Mouse (Mus musculus) MEL (cell line): Measurements from ENCODE around the gene Cnot8. TPM values are rescaled to one million over a fixed set of nuclear protein-coding genes. Genes with fewer than 3 reads are reported as not detected.

ENCODE experiments used
- DNase-seq: peaks from one replicate; pipeline ENCODE4 v3.0.0; 2011; ENCODE audit warnings: low read depth, low spot score
- H3K27ac ChIP-seq: 2 replicates; pipeline ENCODE4 v1.5.1; 2012; ENCODE audit warnings: low read depth, mild to moderate bottlenecking, control low read depth, low read length, moderate library complexity; ENCODE audit not compliant: control insufficient read depth
- H3K27me3 ChIP-seq, 2 experiments: fragments of 150-350 bp in 1 of 2; sonication (generic) in 1 of 2; 2 replicates each; pipeline ENCODE4 v1.6.1; 2012; ENCODE audit warnings: low read length in 2 of 2, mild to moderate bottlenecking in 2 of 2, improper control_type of control experiment in 1 of 2, moderate library complexity in 1 of 2; ENCODE audit not compliant: insufficient read depth in 2 of 2, control insufficient read depth in 1 of 2
- H3K36me3 ChIP-seq, 2 experiments: 2 replicates each; pipeline ENCODE4 v1.6.1; 2012 to 2014; ENCODE audit warnings: low read length in 2 of 2, improper control_type of control experiment in 1 of 2, inconsistent platforms in 1 of 2, mild to moderate bottlenecking in 1 of 2; ENCODE audit not compliant: insufficient read depth in 2 of 2, control insufficient read depth in 1 of 2
- H3K4me1 ChIP-seq, 2 experiments: fragments of 150-350 bp in 1 of 2; sonication (generic) in 1 of 2; 2 replicates each; pipeline ENCODE4 v1.6.1; 2012; ENCODE audit warnings: low read length in 2 of 2, improper control_type of control experiment in 1 of 2, mild to moderate bottlenecking in 1 of 2; ENCODE audit not compliant: insufficient read depth in 2 of 2, control insufficient read depth in 1 of 2
- H3K4me3 ChIP-seq, 2 experiments: fragments of 150-350 bp in 1 of 2; sonication (generic) in 1 of 2; 2 replicates each; pipeline ENCODE4 v1.5.1; 2012; ENCODE audit warnings: low read depth in 2 of 2, low read length in 2 of 2, mild to moderate bottlenecking in 2 of 2, moderate library complexity in 2 of 2, control low read depth in 1 of 2, improper control_type of control experiment in 1 of 2; ENCODE audit not compliant: control insufficient read depth in 1 of 2, insufficient read depth in 1 of 2
- H3K79me2 ChIP-seq: 2 replicates; pipeline ENCODE4 v1.6.1; 2012; ENCODE audit warnings: mild to moderate bottlenecking, low read length, moderate library complexity; ENCODE audit not compliant: control insufficient read depth, poor library complexity, insufficient read depth
- H3K9ac ChIP-seq: 2 replicates; pipeline ENCODE4 v1.6.1; 2012; ENCODE audit warnings: low read depth, mild to moderate bottlenecking, control low read depth, low read length, moderate library complexity; ENCODE audit not compliant: control insufficient read depth, poor library complexity, severe bottlenecking
- H3K9me3 ChIP-seq: fragments of 150-350 bp; sonication (generic); replicated peaks from 2 replicates; pipeline ENCODE4 v1.6.1; 2012; ENCODE audit warnings: mild to moderate bottlenecking, low read length, improper control_type of control experiment, moderate library complexity; ENCODE audit not compliant: insufficient read depth
- GABPA ChIP-seq: IDR thresholded peaks from 2 replicates; pipeline ENCODE4 v1.6.1; 2012; ENCODE audit warnings: low read depth, mild to moderate bottlenecking, inconsistent platforms, low read length, improper control_type of control experiment, moderate library complexity
- HCFC1 ChIP-seq: IDR thresholded peaks from 2 replicates; pipeline ENCODE4 v1.6.1; 2012; ENCODE audit warnings: low read depth, mild to moderate bottlenecking, inconsistent platforms, low read length, improper control_type of control experiment, moderate library complexity
- JUND ChIP-seq: IDR thresholded peaks from 2 replicates; pipeline ENCODE4 v1.6.1; 2011; ENCODE audit warnings: low read depth, mild to moderate bottlenecking, improper control_type of control experiment, low read length
- MAZ ChIP-seq: IDR thresholded peaks from 2 replicates; pipeline ENCODE4 v1.6.1; 2012; ENCODE audit warnings: low read depth, mild to moderate bottlenecking, inconsistent platforms, low read length, improper control_type of control experiment
- MEF2A ChIP-seq: IDR thresholded peaks from 2 replicates; pipeline ENCODE4 v1.6.1; 2014; ENCODE audit warnings: low read depth, mild to moderate bottlenecking, inconsistent platforms, low read length, improper control_type of control experiment; ENCODE audit not compliant: poor library complexity, insufficient replicate concordance, severe bottlenecking; ENCODE audit errors: extremely low read depth
- MXI1 ChIP-seq: IDR thresholded peaks from 2 replicates; pipeline ENCODE4 v1.6.1; 2011; ENCODE audit warnings: mild to moderate bottlenecking, low read depth, low read length, improper control_type of control experiment
- MYB ChIP-seq: IDR thresholded peaks from 2 replicates; pipeline ENCODE4 v1.6.1; 2011; ENCODE audit warnings: mild to moderate bottlenecking, low read depth, low read length, improper control_type of control experiment
- MYC ChIP-seq: IDR thresholded peaks from 2 replicates; pipeline ENCODE4 v1.6.1; 2011; ENCODE audit warnings: low read depth, mild to moderate bottlenecking, low read length, improper control_type of control experiment, moderate library complexity
- NELFE ChIP-seq: IDR thresholded peaks from 2 replicates; pipeline ENCODE4 v1.6.1; 2011; ENCODE audit warnings: low read depth, low read length, improper control_type of control experiment
- NRF1 ChIP-seq: IDR thresholded peaks from 2 replicates; pipeline ENCODE4 v1.6.1; 2014; ENCODE audit warnings: low read depth, mild to moderate bottlenecking, inconsistent platforms, low read length, improper control_type of control experiment, moderate library complexity; ENCODE audit not compliant: poor library complexity, insufficient read depth, severe bottlenecking
- POLR2A ChIP-seq, 2 experiments: IDR thresholded peaks; 2 replicates each; pipeline ENCODE4 v1.6.1; 2011 to 2012; ENCODE audit warnings: low read length in 2 of 2, mild to moderate bottlenecking in 2 of 2, control low read depth in 1 of 2, improper control_type of control experiment in 1 of 2, low read depth in 1 of 2, moderate library complexity in 1 of 2; ENCODE audit not compliant: control insufficient read depth in 1 of 2, insufficient read depth in 1 of 2, poor library complexity in 1 of 2
- POLR2AphosphoS2 ChIP-seq: IDR thresholded peaks from 2 replicates; pipeline ENCODE4 v1.6.1; 2011; ENCODE audit warnings: low read length, improper control_type of control experiment
- RCOR1 ChIP-seq: IDR thresholded peaks from 2 replicates; pipeline ENCODE4 v1.6.1; 2012; ENCODE audit warnings: low read depth, mild to moderate bottlenecking, inconsistent platforms, low read length, improper control_type of control experiment
- UBTF ChIP-seq: IDR thresholded peaks from 2 replicates; pipeline ENCODE4 v1.6.1; 2012; ENCODE audit warnings: low read depth, mild to moderate bottlenecking, inconsistent platforms, low read length, improper control_type of control experiment, moderate library complexity, borderline replicate concordance; ENCODE audit not compliant: insufficient read depth
- USF1 ChIP-seq: IDR thresholded peaks from 2 replicates; pipeline ENCODE4 v1.6.1; 2014; ENCODE audit warnings: low read depth, mild to moderate bottlenecking, inconsistent platforms, low read length, improper control_type of control experiment, moderate library complexity
- ZC3H11A ChIP-seq: IDR thresholded peaks from 2 replicates; pipeline ENCODE4 v1.6.1; 2012; ENCODE audit warnings: low read depth, mild to moderate bottlenecking, inconsistent platforms, low read length, improper control_type of control experiment
- ZMIZ1 ChIP-seq: IDR thresholded peaks from 2 replicates; pipeline ENCODE4 v1.6.1; 2012; ENCODE audit warnings: low read depth, mild to moderate bottlenecking, inconsistent platforms, low read length, improper control_type of control experiment, moderate library complexity
- ZNF384 ChIP-seq: IDR thresholded peaks from 2 replicates; pipeline ENCODE4 v1.6.1; 2012; ENCODE audit warnings: low read depth, mild to moderate bottlenecking, inconsistent platforms, low read length, improper control_type of control experiment
- polyA plus RNA-seq, 2 experiments: library from polyadenylated mRNA; stranded (reverse) in 1 of 2; unstranded in 1 of 2; fragments of >175 nt in 1 of 2; fragments of >200 nt in 1 of 2; gene quantifications; 2 replicates each; pipeline versions ENCODE4 v1.2.1 to v1.2.4; 2012; ENCODE audit warnings: low replicate concordance in 2 of 2, low read depth in 1 of 2; ENCODE audit not compliant: insufficient read length in 2 of 2, insufficient read depth in 1 of 2, missing spikeins in 1 of 2
- total RNA-seq: library from RNA; depleted of rRNA; stranded (reverse); fragments of 300-350 nt; gene quantifications from 2 replicates; pipeline ENCODE4 v1.2.3, GENCODE M21; 2012

Gene Cnot8
- total and polyA plus RNA-seq, 3 experiments = 52.9 to 70.3 TPM; not detected in 1

GRCm38 (mm10) chr11:58138821-58139220 is 34.9 kb downstream of the Cnot8 start:
- no peak overlapping the region for H3K9ac ChIP-seq
- H3K79me2 ChIP-seq = no peaks in the 10 kb centered on the region
- DNase-seq = no peak
- H3K9me3 ChIP-seq = no peaks in the 10 kb centered on the region
- H3K4me3 ChIP-seq = no peak overlapping the region
- H3K4me1 ChIP-seq = no peaks in the 10 kb centered on the region
- TF ChIP-seq MYC (no peak), POLR2A (IDR thresholded peaks at IDR 0.05; ENCODE audit: control insufficient read depth in 1 of 2, insufficient read depth in 1 of 2, low read depth in 1 of 2, low read length in 2 of 2, poor library complexity in 1 of 2) (no peak), NELFE (no peak), ZNF384 (no peak)
- TF ChIP-seq, all 39 proteins: peak for 0
- H3K27me3 ChIP-seq = no peaks in the 10 kb centered on the region
- no peak overlapping the region for H3K27ac ChIP-seq
- H3K36me3 ChIP-seq = peaks cover 0 to 26% of the 10 kb centered on the region in 2 experiments; a peak in 2 of 4 replicates

- peaks cover 0 to 25% of the 10 kb centered on the region in 2 experiments; a peak in 2 of 4 replicates for H3K36me3 ChIP-seq
- H3K79me2 ChIP-seq = no peaks in the 10 kb centered on the region
- H3K4me1 ChIP-seq = no peaks in the 10 kb centered on the region
- H3K9me3 ChIP-seq = no peaks in the 10 kb centered on the region
- H3K27me3 ChIP-seq = no peaks in the 10 kb centered on the region
- H3K9ac ChIP-seq = no peak overlapping the region
- H3K4me3 ChIP-seq = no peak overlapping the region
- no peak overlapping the region for H3K27ac ChIP-seq
- no peak for DNase-seq
- TF ChIP-seq HCFC1 (no peak), JUND (no peak), MYC (no peak), MXI1 (no peak), USF1 (no peak), ZMIZ1 (no peak), RCOR1 (no peak), UBTF (no peak), NRF1 (no peak), MEF2A (no peak)
- TF ChIP-seq, all 39 proteins: peak for 0
These were observed 35.5 kb downstream of the Cnot8 start for GRCm38 (mm10) chr11:58139466-58139865.

- peaks cover 0 to 18% of the 10 kb centered on the region in 2 experiments; a peak in 2 of 4 replicates for H3K36me3 ChIP-seq
- H3K4me1 ChIP-seq = no peaks in the 10 kb centered on the region
- TF ChIP-seq POLR2AphosphoS2 (no peak), MYB (no peak), NRF1 (no peak), MAZ (no peak), GABPA (no peak), ZMIZ1 (no peak), ZC3H11A (no peak)
- no peaks in the 10 kb centered on the region for H3K79me2 ChIP-seq
- H3K4me3 ChIP-seq = no peak overlapping the region
- no peak overlapping the region for H3K9ac ChIP-seq
- no peaks in the 10 kb centered on the region for H3K9me3 ChIP-seq
- H3K27ac ChIP-seq = no peak overlapping the region
- peak; percentile 40 for DNase-seq
- H3K27me3 ChIP-seq = no peaks in the 10 kb centered on the region
These were observed 39.9 kb downstream of the Cnot8 start for GRCm38 (mm10) chr11:58143704-58144426.
